Mouse (Mus musculus) kidney, postnatal 0 days (tissue): ENCODE measurements at regions not wholly inside any gene's neighbourhood (a gene's known extent, or its start where the extent isn't known, plus 50 kb on each side); places are given as distances from the start of the nearest gene placed in this dataset.

ENCODE experiments used
- ATAC-seq: fragments of 200-750 bp; cut with Nextera tagmentation; replicated peaks from 2 replicates; pipeline ENCODE4 v1.8.0; 2017; ENCODE audit warnings: low read depth, moderate number of reproducible peaks, moderate TSS enrichment, moderate library complexity; ENCODE audit not compliant: low FRiP score
- DNase-seq: peaks from one replicate; pipeline ENCODE4 v3.0.0-alpha.2; 2016; ENCODE audit warnings: low spot score
- H3K27ac ChIP-seq: fragments of 300-500 bp; sonication (generic); 2 replicates; pipeline ENCODE4 v1.5.1; 2014; ENCODE audit warnings: mild to moderate bottlenecking
- H3K27me3 ChIP-seq: fragments of 300-500 bp; sonication (generic); 2 replicates; pipeline ENCODE4 v1.6.1; 2014; ENCODE audit warnings: low read length, mixed read lengths; ENCODE audit not compliant: insufficient read depth
- H3K36me3 ChIP-seq: fragments of 300-500 bp; sonication (generic); 2 replicates; pipeline ENCODE4 v1.6.1; 2014; ENCODE audit warnings: low read length, mixed read lengths; ENCODE audit not compliant: insufficient read depth
- H3K4me1 ChIP-seq: fragments of 300-500 bp; sonication (generic); replicated peaks from 2 replicates; pipeline ENCODE4 v1.6.1; 2014; ENCODE audit warnings: antibody characterized with exemption, low read length, mixed read lengths; ENCODE audit not compliant: insufficient read depth
- H3K4me2 ChIP-seq: fragments of 300-500 bp; sonication (generic); 2 replicates; pipeline ENCODE4 v1.6.1; 2014; ENCODE audit warnings: mild to moderate bottlenecking, low read length, moderate library complexity, mixed read lengths
- H3K4me3 ChIP-seq: fragments of 300-500 bp; sonication (generic); replicated peaks from 2 replicates; pipeline ENCODE4 v1.5.1; 2014; ENCODE audit warnings: low read depth, low read length
- H3K9ac ChIP-seq: fragments of 300-500 bp; sonication (generic); 2 replicates; pipeline ENCODE4 v1.6.1; 2014; ENCODE audit warnings: low read depth, low read length
- H3K9me3 ChIP-seq: fragments of 300-500 bp; sonication (generic); replicated peaks from 2 replicates; pipeline ENCODE4 v1.6.1; 2016; ENCODE audit warnings: low read length, inconsistent platforms, mixed read lengths
- CTCF ChIP-seq: IDR thresholded peaks from 2 replicates; pipeline ENCODE4 v1.5.1; 2016; ENCODE audit warnings: antibody characterized with exemption, low read depth, mild to moderate bottlenecking, moderate library complexity
- WGBS: fragments of 180-500 bp; shearing (Covaris S2); extraction: QIAGEN DNeasy Blood & Tissue Kit; methylation state at CpG from one replicate; pipeline ENCODE4 v1.1.7; 2014; 5-methylcytosine and 5-hydroxymethylcytosine counted together

DNA sequence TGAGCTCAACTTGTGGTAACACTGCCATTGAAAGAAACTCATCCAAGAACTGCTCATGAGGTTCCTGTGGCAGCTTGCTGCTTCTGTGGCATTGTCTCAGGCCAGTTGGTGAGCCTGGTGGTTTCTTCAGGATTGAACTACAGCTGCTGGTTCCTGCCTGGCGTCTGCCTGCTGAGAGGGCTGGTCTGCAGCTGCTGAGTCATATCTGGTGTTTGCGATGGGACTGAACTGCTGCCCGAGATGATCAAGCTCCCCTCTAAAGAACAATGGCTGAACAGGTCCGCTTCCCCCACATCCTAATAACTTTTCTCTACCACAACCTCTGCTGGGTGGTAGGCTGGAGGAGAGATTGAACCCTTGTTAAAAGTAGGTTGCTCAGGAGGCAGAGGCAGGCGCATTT, 57.4 kb upstream of the Ipo5 start:
- DNase-seq: no peak
- ATAC-seq: no peak
- TF ChIP-seq CTCF: no peak

DNA sequence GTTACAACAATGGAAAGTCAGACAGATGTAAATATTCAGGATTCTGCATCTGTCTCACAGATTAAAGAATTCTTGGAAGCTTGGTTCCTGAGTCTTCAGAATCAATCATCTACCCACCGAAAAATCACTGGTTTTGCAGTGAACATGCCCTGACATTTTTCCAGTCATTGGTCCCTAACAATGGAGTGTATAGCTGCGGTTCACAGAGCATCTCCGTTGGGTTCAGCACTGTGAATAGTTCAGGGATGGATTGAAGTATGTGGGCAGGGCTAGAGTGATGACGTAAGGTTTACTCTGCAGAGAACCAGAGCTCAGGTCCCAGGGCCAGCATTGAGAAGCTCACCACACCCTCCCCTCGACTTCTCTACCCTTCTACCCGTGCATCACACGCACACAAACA, 56.5 kb upstream of the Ipo5 start:
- Histone ChIP-seq H3K4me3 (no peak overlapping the region), H3K9me3 (no peaks in the 10 kb centered on the region), H3K27ac (no peak overlapping the region), H3K4me2 (no peak overlapping the region), H3K4me1 (no peaks in the 10 kb centered on the region), H3K27me3 (no peaks in the 10 kb centered on the region), H3K36me3 (no peaks in the 10 kb centered on the region), H3K9ac (no peak overlapping the region)
- no peak for TF ChIP-seq CTCF
- 69% methylated on average over 7 of the region's 7 CpGs for WGBS
- no peak for DNase-seq
- ATAC-seq: no peak

More for the DNA sequence above, 57.4 kb upstream of the Ipo5 start:
- H3K9ac ChIP-seq: no peak overlapping the region
- H3K9me3 ChIP-seq: no peaks in the 10 kb centered on the region
- no peaks in the 10 kb centered on the region for H3K27me3 ChIP-seq
- no peak overlapping the region for H3K27ac ChIP-seq
- H3K4me3 ChIP-seq: no peak overlapping the region
- H3K4me2 ChIP-seq: no peak overlapping the region
- 81% methylated on average over 5 of the region's 5 CpGs for WGBS
- no peaks in the 10 kb centered on the region for H3K36me3 ChIP-seq
- no peaks in the 10 kb centered on the region for H3K4me1 ChIP-seq

- Histone ChIP-seq H3K4me3 (no peak overlapping the region), H3K4me2 (no peak overlapping the region), H3K27me3 (no peaks in the 10 kb centered on the region), H3K27ac (no peak overlapping the region), H3K36me3 (no peaks in the 10 kb centered on the region), H3K4me1 (no peaks in the 10 kb centered on the region), H3K9ac (no peak overlapping the region), H3K9me3 (no peaks in the 10 kb centered on the region)
- DNase-seq (no peak), ATAC-seq (no peak)
- 96% methylated on average over 13 of the region's 13 CpGs for WGBS
- no peak for TF ChIP-seq CTCF
Measured at GRCm38 (mm10) chr14:120855181-120855580, 55.8 kb upstream of the Ipo5 start.
